Mouse (Mus musculus) forebrain, embryonic 13.5 days (tissue): Measurements from ENCODE around the gene Usp25. TPM values are rescaled to one million over a fixed set of nuclear protein-coding genes. Genes with fewer than 3 reads are reported as not detected.

ENCODE experiments used
- ATAC-seq: fragments of 200-750 bp; cut with Nextera tagmentation; 2 replicates; pipeline ENCODE4 v1.8.0; 2017
- H3K27ac ChIP-seq: fragments of 300-500 bp; sonication (generic); 2 replicates; pipeline ENCODE4 v1.5.1; 2015; ENCODE audit warnings: inconsistent platforms, mild to moderate bottlenecking, moderate library complexity
- H3K27me3 ChIP-seq: fragments of 300-500 bp; sonication (generic); 2 replicates; pipeline ENCODE4 v1.6.1; 2015; ENCODE audit warnings: mild to moderate bottlenecking, inconsistent platforms
- H3K36me3 ChIP-seq: fragments of 300-500 bp; sonication (generic); 2 replicates; pipeline ENCODE4 v1.6.1; 2015; ENCODE audit warnings: mild to moderate bottlenecking, inconsistent platforms; ENCODE audit not compliant: poor library complexity, severe bottlenecking
- H3K4me1 ChIP-seq: fragments of 300-500 bp; sonication (generic); 2 replicates; pipeline ENCODE4 v1.6.1; 2015; ENCODE audit warnings: inconsistent platforms
- H3K4me2 ChIP-seq: fragments of 300-500 bp; sonication (generic); 2 replicates; pipeline ENCODE4 v1.6.1; 2015; ENCODE audit warnings: inconsistent platforms, mild to moderate bottlenecking, moderate library complexity
- H3K4me3 ChIP-seq: fragments of 300-500 bp; sonication (generic); 2 replicates; pipeline ENCODE4 v1.5.1; 2015; ENCODE audit warnings: mild to moderate bottlenecking, inconsistent platforms
- H3K9ac ChIP-seq: fragments of 300-500 bp; sonication (generic); 2 replicates; pipeline ENCODE4 v1.6.1; 2015; ENCODE audit warnings: mild to moderate bottlenecking, inconsistent platforms
- H3K9me3 ChIP-seq: fragments of 300-500 bp; sonication (generic); replicated peaks from 2 replicates; pipeline ENCODE4 v1.6.1; 2016; ENCODE audit warnings: inconsistent platforms
- WGBS: fragments of 180-500 bp; shearing (Covaris S2); methylation state at CpG from one replicate; pipeline ENCODE4 v1.1.7; 2015; 5-methylcytosine and 5-hydroxymethylcytosine counted together
- polyA plus RNA-seq: library from polyadenylated mRNA; unstranded; fragments of >200 nt; fragmentation: Nextera tagmentation; extraction: Ambion mirVana; gene quantifications from 2 replicates; pipeline ENCODE4 v1.2.1, GENCODE M21; 2015

Gene Usp25
- polyA plus RNA-seq, 1 experiment from 2014 or later, result 12.2 TPM

GRCm38 (mm10) chr16:77054184-77054583 is 40.7 kb downstream of the Usp25 start:
- H3K36me3 ChIP-seq, result peaks cover 18% of the 10 kb centered on the region

GRCm38 (mm10) chr16:77055519-77056159 is 42.1 kb downstream of the Usp25 start:
- H3K27ac ChIP-seq, result no peak overlapping the region
- H3K27me3 ChIP-seq, result no peaks in the 10 kb centered on the region
- H3K4me2 ChIP-seq, result no peak overlapping the region
- no peak for ATAC-seq
- H3K9me3 ChIP-seq, result no peaks in the 10 kb centered on the region
- 85% methylated on average over 8 of the region's 8 CpGs for WGBS
- no peak overlapping the region for H3K4me3 ChIP-seq
- peaks cover 10% of the 10 kb centered on the region for H3K4me1 ChIP-seq
- H3K9ac ChIP-seq, result no peak overlapping the region
- H3K36me3 ChIP-seq, result peaks cover 23% of the 10 kb centered on the region

More at GRCm38 (mm10) chr16:77054184-77054583, 40.7 kb downstream of the Usp25 start:
- no peak overlapping the region for H3K27ac ChIP-seq
- no peaks in the 10 kb centered on the region for H3K9me3 ChIP-seq
- H3K9ac ChIP-seq, result no peak overlapping the region
- H3K4me1 ChIP-seq, result peaks cover 10% of the 10 kb centered on the region
- no peaks in the 10 kb centered on the region for H3K27me3 ChIP-seq
- no peak overlapping the region for H3K4me2 ChIP-seq
- no peak for ATAC-seq
- 100% methylated on average over 2 of the region's 2 CpGs for WGBS
- H3K4me3 ChIP-seq, result no peak overlapping the region

- Histone ChIP-seq H3K27ac (no peak overlapping the region), H3K4me3 (no peak overlapping the region), H3K9ac (no peak overlapping the region), H3K27me3 (no peaks in the 10 kb centered on the region), H3K4me1 (peaks cover 10% of the 10 kb centered on the region), H3K4me2 (no peak overlapping the region), H3K36me3 (peaks cover 26% of the 10 kb centered on the region), H3K9me3 (no peaks in the 10 kb centered on the region)
- WGBS, result 46% methylated on average over 8 of the region's 8 CpGs
- ATAC-seq, result no peak
Observed at GRCm38 (mm10) chr16:77056160-77056520, 42.6 kb downstream of the Usp25 start.

DNA sequence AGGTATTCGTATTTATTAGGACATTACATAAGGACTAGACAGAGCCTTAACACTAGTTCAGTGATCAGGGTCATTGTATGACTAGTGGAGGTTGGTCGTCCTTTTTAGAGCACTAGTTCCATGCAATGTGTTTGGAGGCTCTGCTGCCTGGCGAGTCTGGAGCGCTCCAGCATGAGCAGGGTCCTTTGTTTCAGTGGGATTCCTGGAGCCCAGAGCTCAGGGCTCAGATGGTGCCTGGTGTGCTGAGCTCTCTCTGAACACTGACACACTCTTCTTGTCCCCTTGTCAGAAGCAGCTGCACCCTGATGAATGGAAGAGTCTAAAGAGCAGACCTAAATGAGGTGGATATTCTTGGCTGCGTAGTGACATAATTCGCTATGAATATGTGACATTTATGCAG is 45.1 kb downstream of the Usp25 start:
- Histone ChIP-seq H3K4me2 (no peak overlapping the region), H3K9ac (no peak overlapping the region), H3K9me3 (no peaks in the 10 kb centered on the region), H3K27me3 (no peaks in the 10 kb centered on the region), H3K36me3 (peaks cover 15% of the 10 kb centered on the region), H3K4me3 (no peak overlapping the region), H3K27ac (no peak overlapping the region), H3K4me1 (peaks cover 10% of the 10 kb centered on the region)
- 55% methylated on average over 6 of the region's 6 CpGs for WGBS
- peak; percentile 81 for ATAC-seq

DNA sequence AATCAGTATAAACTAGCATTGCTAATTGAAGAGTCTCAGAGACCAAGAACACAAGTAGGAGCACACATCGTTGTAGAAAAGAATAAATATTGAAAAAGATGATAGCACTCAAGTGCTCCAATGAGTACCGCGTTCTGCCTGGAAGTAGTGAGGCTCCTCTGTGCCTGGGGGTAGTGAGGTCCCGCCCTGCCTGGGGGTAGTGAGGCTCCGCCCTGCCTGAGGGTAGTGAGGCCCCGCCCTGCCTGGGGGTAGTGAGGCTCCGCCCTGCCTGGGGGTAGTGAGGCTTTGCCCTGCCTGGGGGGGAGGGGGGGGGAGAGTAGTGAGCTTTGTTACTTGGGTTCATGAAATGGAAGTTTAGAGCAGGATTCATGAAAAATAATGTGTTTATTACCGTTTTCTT is 46.7 kb downstream of the Usp25 start:
- no peak overlapping the region for H3K9ac ChIP-seq
- 91% methylated on average over 8 of the region's 8 CpGs for WGBS
- no peaks in the 10 kb centered on the region for H3K9me3 ChIP-seq
- peaks cover 13% of the 10 kb centered on the region; the same call in 1 of the 2 replicates for H3K36me3 ChIP-seq
- no peaks in the 10 kb centered on the region for H3K27me3 ChIP-seq
- no peak overlapping the region for H3K4me2 ChIP-seq
- H3K27ac ChIP-seq, result no peak overlapping the region
- H3K4me1 ChIP-seq, result peaks cover 10% of the 10 kb centered on the region
- ATAC-seq, result no peak
- H3K4me3 ChIP-seq, result no peak overlapping the region

DNA sequence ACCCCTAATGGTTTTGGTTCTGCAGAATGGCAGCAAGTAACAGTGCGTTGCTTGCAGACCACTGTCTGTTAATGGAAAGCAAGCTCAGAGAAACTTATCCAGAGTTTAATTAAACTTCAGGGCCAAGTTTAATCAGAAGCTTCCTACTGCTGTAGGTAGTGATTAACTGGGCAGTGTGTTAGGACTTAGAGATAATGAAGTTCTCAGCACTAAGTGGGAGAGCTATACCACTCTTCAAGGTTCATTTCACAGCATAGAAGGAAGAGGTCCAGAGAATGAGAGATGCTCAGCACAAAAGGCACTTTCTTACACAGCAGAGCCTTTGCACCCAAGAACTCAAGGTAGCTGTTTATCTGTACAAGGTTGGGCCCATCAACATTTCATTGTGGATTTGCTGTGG is 50.4 kb downstream of the Usp25 start:
- H3K9ac ChIP-seq, result no peak overlapping the region
- H3K4me2 ChIP-seq, result no peak overlapping the region
- ATAC-seq, result no peak
- H3K4me1 ChIP-seq, result no peaks in the 10 kb centered on the region
- no peaks in the 10 kb centered on the region for H3K27me3 ChIP-seq
- 82% methylated on average over 1 of the region's 1 CpGs for WGBS
- no peaks in the 10 kb centered on the region for H3K9me3 ChIP-seq
- no peak overlapping the region for H3K27ac ChIP-seq
- peaks cover 18% of the 10 kb centered on the region for H3K36me3 ChIP-seq
- H3K4me3 ChIP-seq, result no peak overlapping the region

GRCm38 (mm10) chr16:77076954-77077735 is 63.6 kb downstream of the Usp25 start:
- Histone ChIP-seq H3K4me2 (no peak overlapping the region), H3K27me3 (no peaks in the 10 kb centered on the region), H3K9me3 (no peaks in the 10 kb centered on the region), H3K27ac (no peak overlapping the region), H3K4me1 (no peaks in the 10 kb centered on the region), H3K36me3 (peaks cover 29% of the 10 kb centered on the region), H3K4me3 (no peak overlapping the region), H3K9ac (no peak overlapping the region)
- ATAC-seq, result no peak
- WGBS, result 66% methylated on average over 15 of the region's 15 CpGs

DNA sequence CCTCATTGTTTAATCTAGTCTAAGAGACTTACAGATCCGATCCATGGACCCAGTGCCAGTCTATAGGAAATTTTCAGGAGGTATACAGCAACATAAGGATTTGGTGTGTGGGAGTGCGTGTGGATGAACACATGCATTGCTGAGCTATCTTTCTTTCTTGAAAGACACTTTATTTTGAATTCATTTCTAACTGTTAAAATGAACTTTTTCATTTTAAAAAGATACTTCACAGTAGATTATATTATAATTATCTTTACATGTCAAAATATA is 64.2 kb downstream of the Usp25 start:
- Histone ChIP-seq H3K27ac (no peak overlapping the region), H3K9ac (no peak overlapping the region), H3K9me3 (no peaks in the 10 kb centered on the region), H3K36me3 (peaks cover 30% of the 10 kb centered on the region), H3K4me3 (no peak overlapping the region), H3K27me3 (no peaks in the 10 kb centered on the region), H3K4me1 (no peaks in the 10 kb centered on the region), H3K4me2 (no peak overlapping the region)
- WGBS, result 93% methylated on average over 2 of the region's 2 CpGs
- ATAC-seq, result no peak

- Histone ChIP-seq H3K4me3 (no peak overlapping the region), H3K4me1 (no peaks in the 10 kb centered on the region), H3K9ac (no peak overlapping the region), H3K27ac (no peak overlapping the region), H3K4me2 (no peak overlapping the region), H3K9me3 (no peaks in the 10 kb centered on the region), H3K36me3 (peaks cover 37% of the 10 kb centered on the region), H3K27me3 (no peaks in the 10 kb centered on the region)
- WGBS, result 74% methylated on average over 2 of the region's 2 CpGs
- ATAC-seq, result no peak
Observed at GRCm38 (mm10) chr16:77084071-77084470, 70.6 kb downstream of the Usp25 start.

- Histone ChIP-seq H3K4me2 (no peak overlapping the region), H3K27ac (no peak overlapping the region), H3K4me1 (no peaks in the 10 kb centered on the region), H3K9me3 (no peaks in the 10 kb centered on the region), H3K9ac (no peak overlapping the region), H3K4me3 (no peak overlapping the region), H3K36me3 (peaks cover 22% of the 10 kb centered on the region), H3K27me3 (no peaks in the 10 kb centered on the region)
- WGBS, result 88% methylated on average over 3 of the region's 3 CpGs
- no peak for ATAC-seq
Observed at GRCm38 (mm10) chr16:77089806-77090205, 76.3 kb downstream of the Usp25 start.

- no peak for ATAC-seq
- Histone ChIP-seq H3K9me3 (no peaks in the 10 kb centered on the region), H3K27ac (no peak overlapping the region), H3K4me1 (no peaks in the 10 kb centered on the region; the same call in 1 of the 2 replicates), H3K4me2 (no peak overlapping the region), H3K4me3 (no peak overlapping the region), H3K27me3 (no peaks in the 10 kb centered on the region), H3K9ac (no peak overlapping the region), H3K36me3 (peaks cover 9% of the 10 kb centered on the region)
- WGBS, result 87% methylated on average over 9 of the region's 9 CpGs
Observed at GRCm38 (mm10) chr16:77093526-77093925, 80.0 kb downstream of the Usp25 start.

GRCm38 (mm10) chr16:77095017-77095551 is 81.6 kb downstream of the Usp25 start:
- no peak overlapping the region for H3K9ac ChIP-seq

More at GRCm38 (mm10) chr16:77095017-77095551, 81.6 kb downstream of the Usp25 start:
- Histone ChIP-seq H3K4me3 (no peak overlapping the region), H3K27me3 (no peaks in the 10 kb centered on the region), H3K36me3 (peaks cover 8% of the 10 kb centered on the region), H3K4me1 (peaks cover 15% of the 10 kb centered on the region), H3K27ac (no peak overlapping the region), H3K9me3 (no peaks in the 10 kb centered on the region), H3K4me2 (no peak overlapping the region)
- ATAC-seq, result no peak
- WGBS, result 90% methylated on average over 7 of the region's 7 CpGs
